Mouse (Mus musculus) splenic B cell, adult 2 months (primary cell): ENCODE data around the gene Slc25a17.

ENCODE experiments used
- DNase-seq: peaks from one replicate; pipeline ENCODE4 v3.0.0-alpha.2; 2011; ENCODE audit warnings: low read depth, low spot score
- H3K27me3 ChIP-seq: 2 replicates; pipeline ENCODE4 v1.6.1; 2012; ENCODE audit warnings: mild to moderate bottlenecking, low read length, moderate library complexity, mixed read lengths; ENCODE audit not compliant: control insufficient read depth, poor library complexity, insufficient read depth, severe bottlenecking
- H3K36me3 ChIP-seq: 2 replicates; pipeline ENCODE4 v1.6.1; 2012; ENCODE audit warnings: mild to moderate bottlenecking, low read length, moderate library complexity, mixed read lengths; ENCODE audit not compliant: control insufficient read depth, poor library complexity, insufficient read depth, severe bottlenecking

Gene Slc25a17

DNA sequence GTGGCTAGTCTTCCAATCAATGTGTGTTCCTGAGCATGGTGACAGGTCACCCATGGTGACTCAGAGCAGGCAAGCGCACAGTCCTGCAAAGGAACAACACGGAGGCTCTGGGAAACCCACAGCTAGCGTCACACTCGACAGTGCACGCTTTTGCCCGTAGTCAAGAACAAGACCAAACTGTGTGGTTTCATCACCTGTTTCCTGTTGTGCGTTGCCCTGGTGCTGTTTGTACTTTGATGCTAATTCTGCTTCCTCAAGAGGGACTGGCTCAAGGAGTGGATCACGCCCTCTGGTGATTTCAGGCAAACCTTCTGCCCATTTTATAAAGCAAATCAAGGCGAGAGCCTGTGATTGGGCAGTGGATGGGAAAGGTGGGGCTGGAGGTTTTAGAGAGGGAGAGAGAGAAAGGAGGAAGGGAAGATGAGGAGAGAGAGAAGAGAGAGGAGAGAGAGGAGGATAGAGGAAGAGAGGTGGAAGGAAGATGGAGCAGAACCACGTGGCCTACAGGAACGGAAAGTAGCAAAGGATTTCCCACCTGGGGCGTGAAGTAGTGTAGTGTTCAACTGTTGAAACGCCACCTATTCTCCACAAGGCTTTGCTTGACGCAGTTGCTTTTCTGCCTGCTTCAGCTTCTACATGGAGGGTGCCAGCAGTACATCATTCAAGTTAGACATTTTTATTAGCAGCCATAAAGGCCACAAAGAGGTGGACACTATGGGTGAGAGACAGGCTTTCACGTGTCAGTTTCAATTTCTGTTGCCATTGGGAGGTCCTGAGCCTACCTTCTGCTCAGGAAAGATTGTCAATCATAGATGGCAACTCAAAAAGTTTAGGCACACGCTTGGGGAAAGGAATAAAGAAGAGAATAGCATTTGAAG, 59.2 kb downstream of the Slc25a17 start:
- DNase-seq: peak; percentile 88
- Histone ChIP-seq H3K27me3 (no peaks in the 10 kb centered on the region), H3K36me3 (no peaks in the 10 kb centered on the region)

DNA sequence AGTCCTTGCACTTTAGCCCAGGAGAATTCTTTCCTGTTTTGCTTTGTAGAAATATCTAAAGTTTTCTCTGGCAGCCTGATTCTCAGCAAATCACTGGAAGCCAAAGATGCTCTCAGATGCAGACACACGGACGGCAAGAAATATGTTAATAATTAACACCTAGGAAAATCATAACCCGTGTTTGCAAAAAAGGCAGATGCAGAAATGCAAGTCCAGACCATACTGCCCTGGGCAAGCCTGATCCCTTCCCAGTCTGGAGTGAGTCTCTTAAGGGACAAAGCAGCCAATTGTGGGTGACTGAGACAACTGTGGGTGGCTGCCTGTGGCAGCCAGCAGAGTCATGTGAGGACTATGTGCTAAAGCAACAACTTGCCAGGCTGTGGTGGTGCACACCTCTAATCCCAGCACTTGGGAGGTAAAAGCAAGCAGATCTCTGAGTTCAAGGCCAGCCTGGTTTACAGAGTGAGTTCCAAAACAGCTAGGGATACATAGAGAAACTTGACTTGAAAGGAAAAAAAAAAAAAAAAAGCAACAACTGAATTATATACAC, 60.0 kb downstream of the Slc25a17 start:
- no peaks in the 10 kb centered on the region for H3K27me3 ChIP-seq
- H3K36me3 ChIP-seq: no peaks in the 10 kb centered on the region
- peak; percentile 9 for DNase-seq

DNA sequence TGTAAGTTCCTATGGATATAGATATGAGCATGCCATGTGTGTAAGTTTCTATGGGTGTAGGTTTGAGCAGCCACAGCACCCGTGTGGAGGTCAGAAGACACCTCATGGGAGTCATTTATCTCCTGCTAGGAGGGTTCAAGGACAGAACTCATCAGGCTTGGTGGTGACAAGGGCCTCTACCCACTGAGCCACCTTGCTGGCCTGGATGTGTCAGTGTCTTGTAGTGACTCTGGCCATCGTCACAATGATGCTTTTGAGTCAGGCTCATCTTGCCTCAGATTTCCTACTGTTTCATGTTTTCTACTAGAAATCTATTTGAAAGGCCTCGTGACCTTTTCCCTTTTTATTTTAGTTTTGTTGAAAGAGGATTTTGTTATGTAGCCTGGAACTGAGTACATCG, 61.1 kb downstream of the Slc25a17 start:
- no peak for DNase-seq
- H3K36me3 ChIP-seq: no peaks in the 10 kb centered on the region
- H3K27me3 ChIP-seq: no peaks in the 10 kb centered on the region

DNA sequence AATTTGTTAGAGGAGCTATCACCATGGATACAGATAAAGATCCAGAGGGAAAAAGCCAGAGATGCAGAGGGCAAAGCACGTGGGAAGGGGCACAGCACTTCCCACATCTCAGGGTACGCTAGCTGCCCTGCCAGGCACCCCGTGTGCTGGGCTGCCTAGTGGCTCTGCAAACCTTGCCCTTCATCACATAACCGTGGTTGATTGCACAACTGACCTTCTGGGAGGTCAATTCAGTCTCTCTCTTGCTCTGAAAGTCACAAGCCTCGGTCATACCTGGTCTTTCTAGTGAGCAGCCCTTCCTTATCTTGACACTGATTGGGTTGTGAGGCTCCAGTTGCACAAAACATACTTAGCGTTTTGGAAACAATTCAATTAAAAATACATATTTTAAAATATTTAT, 62.4 kb downstream of the Slc25a17 start:
- Histone ChIP-seq H3K36me3 (no peaks in the 10 kb centered on the region), H3K27me3 (no peaks in the 10 kb centered on the region)
- no peak for DNase-seq

DNA sequence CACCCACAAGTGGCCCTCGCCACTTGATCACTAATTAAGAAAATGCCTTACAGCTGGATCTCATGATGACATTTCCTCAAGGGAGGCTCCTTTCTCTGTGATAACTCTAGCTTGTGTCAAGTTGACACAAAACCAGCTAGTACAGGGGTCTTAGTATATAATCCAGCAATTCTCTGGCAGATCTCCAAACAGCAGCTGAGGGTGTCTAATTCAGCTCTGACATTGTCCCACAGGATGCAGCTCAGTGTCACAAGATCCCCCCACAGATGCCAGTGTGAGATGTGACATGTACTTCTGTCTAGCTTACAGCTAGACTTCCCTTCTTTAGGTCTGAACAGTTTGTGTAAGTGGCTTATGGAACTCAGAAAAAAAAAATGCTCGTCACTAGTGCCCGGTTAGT, 63.1 kb downstream of the Slc25a17 start:
- H3K36me3 ChIP-seq: no peaks in the 10 kb centered on the region
- no peaks in the 10 kb centered on the region for H3K27me3 ChIP-seq
- DNase-seq: no peak

DNA sequence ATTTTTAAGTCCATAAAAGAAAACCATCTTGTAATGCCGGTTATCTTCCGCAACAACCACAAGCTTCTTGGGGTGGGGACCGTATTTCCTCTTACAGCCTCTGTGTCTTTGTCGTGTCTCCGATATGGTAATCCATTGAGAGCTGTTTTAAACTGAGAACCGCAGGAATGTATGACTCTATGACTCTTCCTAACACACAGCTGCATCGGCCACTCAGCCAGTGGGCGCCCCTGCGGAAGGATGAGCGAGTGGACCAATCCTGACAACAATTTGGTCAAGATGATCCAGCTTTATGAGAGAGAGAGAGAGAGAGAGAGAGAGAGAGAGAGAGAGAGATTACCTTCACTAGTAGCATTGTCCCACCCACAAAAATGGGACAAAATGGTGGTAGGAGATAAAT, 65.7 kb downstream of the Slc25a17 start:
- H3K27me3 ChIP-seq: no peaks in the 10 kb centered on the region
- H3K36me3 ChIP-seq: no peaks in the 10 kb centered on the region
- no peak for DNase-seq

DNA sequence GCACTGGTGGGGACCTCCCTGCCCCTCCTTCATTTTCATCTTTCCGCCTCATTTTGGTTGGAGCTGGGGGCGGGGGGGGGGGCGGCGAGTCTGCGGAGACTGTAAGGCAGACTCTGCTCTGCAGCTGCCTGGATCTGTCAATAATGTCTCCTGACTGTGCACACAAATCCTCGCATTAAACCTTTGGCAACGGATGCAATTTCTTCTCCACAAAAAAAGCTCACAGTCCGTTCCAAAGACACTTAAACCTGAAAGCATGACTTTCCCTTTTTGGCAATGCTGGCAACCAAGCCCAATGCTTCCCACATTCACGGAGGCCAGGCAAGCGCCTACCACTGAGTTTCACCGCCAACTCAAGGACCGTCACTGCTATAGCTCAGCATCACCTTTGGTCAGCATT, 66.2 kb downstream of the Slc25a17 start:
- DNase-seq: no peak
- Histone ChIP-seq H3K27me3 (no peaks in the 10 kb centered on the region), H3K36me3 (no peaks in the 10 kb centered on the region)

DNA sequence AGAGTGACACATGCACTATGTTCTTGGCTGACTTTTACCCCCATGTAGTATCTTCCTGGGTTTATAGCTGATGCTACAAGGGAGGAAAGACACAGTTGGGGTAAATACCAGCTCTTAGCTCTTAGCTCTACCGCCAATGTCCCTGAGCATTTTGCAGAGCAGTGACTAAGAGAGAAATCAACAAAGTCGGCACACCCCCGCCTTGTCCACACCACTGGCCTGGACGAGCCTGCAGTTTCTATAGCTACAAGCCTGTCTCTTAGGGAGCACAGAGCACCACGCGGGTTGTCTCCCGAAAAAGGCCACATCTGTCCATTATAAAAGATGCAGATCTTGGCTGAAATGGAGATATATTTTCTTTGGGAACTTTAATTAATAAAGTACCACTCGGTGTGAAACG, 69.9 kb downstream of the Slc25a17 start:
- Histone ChIP-seq H3K27me3 (no peaks in the 10 kb centered on the region), H3K36me3 (no peaks in the 10 kb centered on the region)
- no peak for DNase-seq

DNA sequence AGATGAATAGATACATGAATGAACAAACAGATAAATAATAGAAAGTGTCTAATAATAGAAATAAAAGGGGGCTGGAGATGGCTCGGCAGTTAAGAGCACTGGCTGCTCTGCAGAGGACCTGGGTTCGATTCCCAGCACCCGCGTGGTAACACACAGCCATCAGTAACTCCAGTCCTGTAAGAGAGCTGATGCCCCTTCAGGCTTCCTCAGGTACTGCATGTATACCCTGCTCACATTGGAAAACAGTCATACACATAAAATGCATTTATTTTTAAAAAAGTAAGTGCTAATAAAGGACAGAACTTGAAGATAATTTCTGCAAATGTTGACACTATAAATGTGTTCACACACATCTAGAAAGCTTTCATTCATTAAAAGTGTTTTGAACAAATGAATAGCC, 70.4 kb downstream of the Slc25a17 start:
- DNase-seq: peak; percentile 38
- Histone ChIP-seq H3K27me3 (no peaks in the 10 kb centered on the region), H3K36me3 (no peaks in the 10 kb centered on the region)

DNA sequence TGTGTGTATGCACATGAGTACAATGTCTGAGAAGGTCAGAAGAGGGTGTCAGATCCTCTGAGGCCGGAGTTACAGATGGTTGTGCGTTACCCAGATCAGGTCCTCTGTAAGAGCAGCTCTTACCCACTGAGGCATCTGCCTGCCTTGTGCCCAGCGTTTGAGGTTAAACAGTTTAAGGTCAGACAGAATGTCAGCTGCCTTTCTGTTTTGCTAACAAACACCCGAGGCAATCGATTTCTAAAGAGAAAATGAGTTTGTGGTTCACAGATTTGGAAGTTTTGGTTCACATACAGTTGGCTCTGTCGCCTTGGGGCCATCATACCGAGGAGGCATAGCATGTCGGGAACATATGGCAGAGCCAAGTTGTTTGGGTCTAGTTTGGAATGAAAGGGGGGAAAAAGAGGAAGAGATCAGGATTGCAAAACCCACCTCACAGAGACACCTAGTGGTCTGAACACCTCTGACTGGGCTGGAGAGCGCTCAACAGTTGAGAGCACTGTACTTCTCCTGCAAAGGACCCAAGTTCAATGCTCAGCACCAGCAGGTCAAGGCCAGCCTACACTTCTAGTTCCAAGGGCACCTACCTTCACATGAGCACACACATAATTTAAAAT, 76.4 kb downstream of the Slc25a17 start:
- Histone ChIP-seq H3K27me3 (no peaks in the 10 kb centered on the region), H3K36me3 (no peaks in the 10 kb centered on the region)
- no peak for DNase-seq

DNA sequence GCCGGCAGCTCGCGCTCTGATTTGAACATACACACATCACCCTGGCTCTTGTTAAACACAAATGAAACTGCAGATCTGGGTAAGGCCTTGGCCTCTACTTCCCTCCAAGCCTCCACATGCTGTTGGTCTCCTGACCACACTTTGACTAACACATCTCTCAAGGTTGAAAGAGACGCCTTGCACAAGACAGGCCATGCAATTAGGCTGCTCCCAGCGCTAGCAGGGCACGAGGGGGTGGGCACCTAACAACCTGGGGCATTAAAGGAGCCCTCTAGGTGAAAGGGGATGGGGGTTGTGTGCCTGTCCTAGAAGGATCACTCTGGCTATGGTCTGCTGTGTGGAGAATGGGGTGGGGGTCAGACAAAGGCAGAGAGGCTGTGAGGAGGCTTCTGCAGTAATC, 81.9 kb downstream of the Slc25a17 start:
- DNase-seq: no peak
- no peaks in the 10 kb centered on the region for H3K36me3 ChIP-seq
- H3K27me3 ChIP-seq: no peaks in the 10 kb centered on the region

DNA sequence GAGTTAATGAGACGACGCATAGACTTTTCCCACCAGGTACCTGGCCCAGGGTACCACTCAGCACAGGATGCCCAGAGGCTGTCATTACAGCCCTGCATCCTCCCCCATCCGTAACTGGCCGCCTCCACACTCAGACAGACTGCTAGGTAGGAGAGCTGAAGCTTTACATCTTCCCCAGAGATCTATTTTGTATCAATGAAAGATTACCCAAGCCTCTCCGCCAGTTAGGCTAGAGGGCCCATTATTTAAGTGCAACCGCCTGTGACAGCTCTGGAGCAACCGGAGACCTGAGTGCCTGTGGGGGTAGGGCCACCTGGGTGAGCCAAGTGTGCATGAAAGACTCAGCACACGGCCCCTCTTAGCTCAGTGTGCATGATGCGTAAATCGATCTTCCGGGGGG, 82.7 kb downstream of the Slc25a17 start:
- H3K36me3 ChIP-seq: no peaks in the 10 kb centered on the region
- H3K27me3 ChIP-seq: no peaks in the 10 kb centered on the region
- peak; percentile 36 for DNase-seq

DNA sequence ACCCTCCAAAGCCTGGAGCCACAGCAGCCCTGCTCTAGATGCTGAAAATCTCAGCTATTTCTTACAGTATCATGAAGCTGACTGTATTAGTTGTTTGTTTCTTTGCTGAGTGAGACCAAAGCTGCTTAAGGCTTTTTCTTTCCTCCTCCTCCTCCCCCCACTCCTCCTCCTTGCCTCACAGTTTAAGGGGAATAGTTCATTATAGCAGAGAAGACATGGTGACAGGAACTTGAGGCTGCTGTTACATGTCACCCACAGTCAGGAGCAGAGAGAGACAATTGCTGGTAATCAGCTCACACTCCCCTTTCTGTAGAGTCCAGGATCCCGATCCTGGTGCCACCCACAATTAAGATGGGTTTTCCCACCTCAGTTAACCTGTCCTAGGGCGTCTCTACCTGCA, 87.3 kb downstream of the Slc25a17 start:
- Histone ChIP-seq H3K36me3 (no peaks in the 10 kb centered on the region), H3K27me3 (no peaks in the 10 kb centered on the region)
- no peak for DNase-seq

DNA sequence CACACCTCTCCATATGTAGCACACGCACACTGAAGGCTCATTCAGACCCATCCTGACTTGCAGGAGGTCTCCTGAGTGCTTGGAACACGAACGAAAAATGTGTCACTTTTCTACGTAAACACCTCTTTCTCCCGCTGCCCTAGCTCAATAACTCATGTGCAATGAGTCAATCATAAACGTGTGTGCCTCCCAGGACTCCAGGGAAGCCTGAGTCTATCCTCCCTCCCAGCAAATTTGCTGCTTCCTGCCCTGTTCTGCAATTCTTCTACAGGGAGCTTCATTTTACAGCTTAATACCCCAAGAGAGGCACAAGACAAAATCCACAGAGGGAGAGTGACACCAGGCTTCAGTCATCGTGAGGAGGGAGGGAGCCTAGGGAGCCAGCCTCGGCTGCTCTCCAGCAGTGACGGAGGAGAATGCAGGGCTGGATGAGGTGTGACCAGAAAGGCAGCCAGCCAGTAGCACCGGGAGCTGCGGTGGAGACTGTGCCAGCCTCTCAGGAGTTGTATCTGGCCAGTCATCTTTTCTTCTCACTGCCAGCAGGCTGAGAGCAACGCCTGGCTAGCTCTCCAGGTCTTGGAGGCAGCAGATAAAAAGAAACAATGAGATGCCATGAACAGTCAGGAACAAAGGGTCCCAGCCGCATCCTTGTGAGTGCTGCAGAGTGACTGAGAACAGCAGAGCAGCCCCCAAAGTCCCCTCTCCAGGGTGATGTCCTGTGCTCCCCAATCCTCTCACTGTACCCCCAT, 88.1 kb downstream of the Slc25a17 start:
- DNase-seq: no peak
- Histone ChIP-seq H3K27me3 (no peaks in the 10 kb centered on the region), H3K36me3 (no peaks in the 10 kb centered on the region)
